Mouse (Mus musculus): ENCODE results near the gene Mst1. TPM values are rescaled to one million over a fixed set of nuclear protein-coding genes. Genes with fewer than 3 reads are reported as not detected.

The Mst1 gene
- polyA plus RNA-seq, 1 experiment from 2014 or later, result 0.25 TPM

GRCm38 (mm10) chr9:108125731-108126130 is 45.5 kb downstream of the Mst1 start:
- 85% methylated on average over 8 of the region's 8 CpGs for WGBS
- H3K4me2 ChIP-seq, result no peak overlapping the region
- no peak overlapping the region for H3K9ac ChIP-seq
- H3K4me1 ChIP-seq, result no peaks in the 10 kb centered on the region
- H3K9me3 ChIP-seq, result no peaks in the 10 kb centered on the region
- no peak overlapping the region for H3K27ac ChIP-seq
- no peaks in the 10 kb centered on the region for H3K36me3 ChIP-seq
- no peak overlapping the region for H3K4me3 ChIP-seq
- H3K27me3 ChIP-seq, result no peaks in the 10 kb centered on the region
- no peak for ATAC-seq (ENCODE audit: borderline replicate concordance, extremely low read depth, low FRiP score, low TSS enrichment)

GRCm38 (mm10) chr9:108126436-108127180 is 46.4 kb downstream of the Mst1 start:
- WGBS, result 70% methylated on average over 17 of the region's 17 CpGs
- ATAC-seq (ENCODE audit: borderline replicate concordance, extremely low read depth, low FRiP score, low TSS enrichment), result no peak
- Histone ChIP-seq H3K36me3 (no peaks in the 10 kb centered on the region), H3K4me3 (no peak overlapping the region), H3K9me3 (no peaks in the 10 kb centered on the region), H3K27ac (no peak overlapping the region), H3K27me3 (no peaks in the 10 kb centered on the region), H3K4me2 (no peak overlapping the region), H3K4me1 (no peaks in the 10 kb centered on the region), H3K9ac (no peak overlapping the region)

- no peak overlapping the region for H3K9ac ChIP-seq
- no peaks in the 10 kb centered on the region for H3K27me3 ChIP-seq
- no peaks in the 10 kb centered on the region for H3K9me3 ChIP-seq
- no peaks in the 10 kb centered on the region for H3K4me1 ChIP-seq
- H3K36me3 ChIP-seq, result no peaks in the 10 kb centered on the region
- H3K4me2 ChIP-seq, result no peak overlapping the region
- no peak for ATAC-seq (ENCODE audit: borderline replicate concordance, extremely low read depth, low FRiP score, low TSS enrichment)
- 82% methylated on average over 11 of the region's 11 CpGs for WGBS
- no peak overlapping the region for H3K27ac ChIP-seq
- no peak overlapping the region for H3K4me3 ChIP-seq
Observed at GRCm38 (mm10) chr9:108128248-108128647, 48.0 kb downstream of the Mst1 start.

DNA sequence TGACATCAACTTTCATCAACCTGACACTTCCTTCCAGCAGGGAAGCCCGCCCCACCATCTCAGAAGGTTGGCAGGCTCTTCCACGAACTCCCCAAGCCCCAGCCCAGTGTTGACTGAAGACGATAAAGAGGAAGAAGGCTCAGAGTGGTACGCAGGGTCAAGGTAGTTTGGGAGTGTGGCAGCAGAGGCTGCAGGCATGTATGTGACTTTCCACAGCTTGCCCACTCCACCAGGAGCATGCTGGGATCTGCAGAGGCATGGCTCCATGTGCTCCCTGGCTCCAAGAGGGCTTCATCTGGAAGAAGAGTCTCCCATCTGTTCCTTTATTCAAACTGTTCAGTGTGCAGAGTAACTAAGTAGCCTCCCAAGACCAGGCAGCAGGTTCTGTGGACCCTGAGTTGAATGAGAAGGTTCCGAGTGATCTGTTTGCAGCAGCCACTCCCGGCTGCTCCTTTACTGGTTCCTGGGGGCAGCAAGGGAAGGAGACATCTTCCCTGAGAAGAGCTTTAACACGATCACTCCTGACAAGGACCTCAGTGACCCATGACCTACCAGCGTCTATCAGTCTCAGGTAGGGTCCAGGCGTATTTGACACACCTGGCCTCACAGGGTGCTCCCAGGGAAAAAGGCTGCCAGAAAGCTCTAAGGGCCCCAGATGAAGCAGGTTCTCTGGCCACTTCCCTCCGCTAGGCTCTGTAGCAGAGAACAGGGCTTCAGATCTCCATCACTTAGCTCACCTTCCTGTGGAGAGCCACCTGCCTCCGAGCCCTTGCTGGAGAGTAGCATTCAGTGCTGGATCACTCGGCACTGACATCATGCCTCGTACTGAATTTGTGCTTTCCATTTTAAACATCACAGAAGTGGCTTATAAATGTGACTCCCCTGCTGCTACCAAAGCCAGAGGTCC is 49.1 kb downstream of the Mst1 start:
- no peaks in the 10 kb centered on the region for H3K27me3 ChIP-seq
- no peaks in the 10 kb centered on the region for H3K36me3 ChIP-seq
- H3K4me1 ChIP-seq, result no peaks in the 10 kb centered on the region
- H3K4me3 ChIP-seq, result no peak overlapping the region
- H3K4me2 ChIP-seq, result no peak overlapping the region
- WGBS, result 57% methylated on average over 13 of the region's 13 CpGs
- H3K27ac ChIP-seq, result no peak overlapping the region
- no peaks in the 10 kb centered on the region for H3K9me3 ChIP-seq
- ATAC-seq (ENCODE audit: borderline replicate concordance, extremely low read depth, low FRiP score, low TSS enrichment), result no peak
- no peak overlapping the region for H3K9ac ChIP-seq

DNA sequence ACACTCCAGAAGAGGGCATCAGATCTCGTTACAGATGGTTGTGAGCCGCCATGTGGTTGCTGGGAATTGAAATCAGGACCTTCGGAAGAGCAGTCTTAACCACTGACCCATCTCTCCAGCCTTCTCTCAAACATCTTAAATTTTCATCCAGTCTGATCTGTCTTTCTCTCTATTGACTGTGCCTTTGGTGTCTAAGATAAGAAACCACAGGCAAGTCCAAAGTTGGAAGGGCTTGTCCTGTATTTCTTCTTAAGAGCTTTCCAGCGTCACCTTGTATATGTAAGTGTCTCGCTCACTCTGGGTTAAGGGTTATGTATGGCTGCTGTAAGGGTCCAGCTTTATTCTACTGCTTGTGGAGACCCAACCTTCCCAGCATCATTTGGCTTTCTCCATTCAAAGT is 51.3 kb downstream of the Mst1 start:
- no peak overlapping the region for H3K4me3 ChIP-seq
- no peaks in the 10 kb centered on the region for H3K27me3 ChIP-seq
- no peak for ATAC-seq (ENCODE audit: borderline replicate concordance, extremely low read depth, low FRiP score, low TSS enrichment)
- no peak overlapping the region for H3K27ac ChIP-seq
- WGBS, result 76% methylated on average over 5 of the region's 5 CpGs
- no peaks in the 10 kb centered on the region for H3K4me1 ChIP-seq
- no peak overlapping the region for H3K9ac ChIP-seq
- no peaks in the 10 kb centered on the region for H3K9me3 ChIP-seq
- no peaks in the 10 kb centered on the region for H3K36me3 ChIP-seq
- H3K4me2 ChIP-seq, result no peak overlapping the region

DNA sequence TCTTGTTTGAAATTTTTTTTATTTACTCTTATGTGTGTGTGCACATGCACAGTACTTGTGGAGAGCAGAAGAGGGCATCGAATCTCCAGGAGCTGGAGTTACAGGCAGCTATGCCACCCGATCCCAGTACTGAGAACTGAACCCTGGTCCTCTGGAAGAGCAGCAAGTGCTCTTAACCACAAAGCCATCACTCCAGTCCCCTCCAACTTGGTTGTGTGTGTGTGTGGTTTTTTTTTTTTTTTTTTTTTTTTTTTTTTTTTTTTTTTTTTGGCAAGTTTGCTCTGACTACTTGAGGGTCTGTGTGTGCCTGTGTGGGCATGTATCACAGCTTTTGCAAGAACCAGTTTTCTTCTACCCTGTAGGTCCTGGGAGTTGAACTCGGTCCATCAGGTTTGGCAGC is 52.1 kb downstream of the Mst1 start:
- Histone ChIP-seq H3K27ac (no peak overlapping the region), H3K4me1 (0 out of 2 replicates have a peak, but pooled peaks cover 6% of the 10 kb centered on the region), H3K4me2 (no peak overlapping the region), H3K9me3 (no peaks in the 10 kb centered on the region), H3K9ac (no peak overlapping the region), H3K36me3 (no peaks in the 10 kb centered on the region), H3K27me3 (no peaks in the 10 kb centered on the region), H3K4me3 (no peak overlapping the region)
- no peak for ATAC-seq (ENCODE audit: borderline replicate concordance, extremely low read depth, low FRiP score, low TSS enrichment)
- 85% methylated on average over 3 of the region's 3 CpGs for WGBS

- no peaks in the 10 kb centered on the region for H3K36me3 ChIP-seq
- 71% methylated on average over 1 of the region's 1 CpGs for WGBS
- no peaks in the 10 kb centered on the region for H3K27me3 ChIP-seq
- no peak overlapping the region for H3K4me2 ChIP-seq
- H3K9ac ChIP-seq, result no peak overlapping the region
- H3K9me3 ChIP-seq, result no peaks in the 10 kb centered on the region
- 0 out of 2 replicates have a peak, but pooled peaks cover 9% of the 10 kb centered on the region for H3K4me1 ChIP-seq
- no peak overlapping the region for H3K4me3 ChIP-seq
- no peak for ATAC-seq (ENCODE audit: borderline replicate concordance, extremely low read depth, low FRiP score, low TSS enrichment)
- no peak overlapping the region for H3K27ac ChIP-seq
Observed at GRCm38 (mm10) chr9:108133478-108133877, 53.2 kb downstream of the Mst1 start.

Small RNAs within 50 kb of the gene (microRNA-seq; reads per million reads assigned to microRNA genes)
- gene Gm47303, result not detected
- gene Mir7088, result not detected

Other genes starting within 250 kb of the Mst1 start
- 68.7 and 74.0 TPM in 2 replicates for gene Rbm6, start 207.2 kb upstream of the Mst1 start, polyA plus RNA-seq (2015; fragmentation: Nextera tagmentation; extraction: Ambion mirVana)
- 11.0 and 12.6 TPM in 2 replicates for gene Mon1a, start 192.3 kb upstream of the Mst1 start, polyA plus RNA-seq (2015; fragmentation: Nextera tagmentation; extraction: Ambion mirVana)
- 4.4 TPM in 2 replicates for gene Mst1r, start 173.6 kb upstream of the Mst1 start, polyA plus RNA-seq (2015; fragmentation: Nextera tagmentation; extraction: Ambion mirVana)
- not detected in 2 replicates for gene Actl11, start 152.0 kb upstream of the Mst1 start, polyA plus RNA-seq (2015; fragmentation: Nextera tagmentation; extraction: Ambion mirVana)
- 2.8 and 3.1 TPM in 2 replicates for gene Camkv, start 144.8 kb upstream of the Mst1 start, polyA plus RNA-seq (2015; fragmentation: Nextera tagmentation; extraction: Ambion mirVana)
- gene Traip, start 130.3 kb upstream of the Mst1 start, polyA plus RNA-seq (2015; fragmentation: Nextera tagmentation; extraction: Ambion mirVana), result 26.8 and 31.5 TPM in 2 replicates
- 22.3 and 22.8 TPM in 2 replicates for gene Uba7, start 104.9 kb upstream of the Mst1 start, polyA plus RNA-seq (2015; fragmentation: Nextera tagmentation; extraction: Ambion mirVana)
- 3.5 and 3.6 TPM in 2 replicates for gene Gm20661, start 97.4 kb upstream of the Mst1 start, polyA plus RNA-seq (2015; fragmentation: Nextera tagmentation; extraction: Ambion mirVana)
- 68.7 and 76.6 TPM in 2 replicates for gene Inka1, start 94.6 kb upstream of the Mst1 start, polyA plus RNA-seq (2015; fragmentation: Nextera tagmentation; extraction: Ambion mirVana)
- 5.2 and 6.1 TPM in 2 replicates for gene Cdhr4, start 87.9 kb upstream of the Mst1 start, polyA plus RNA-seq (2015; fragmentation: Nextera tagmentation; extraction: Ambion mirVana)
- 0.44 and 0.72 TPM in 2 replicates for gene Gm20662, start 84.1 kb upstream of the Mst1 start, polyA plus RNA-seq (2015; fragmentation: Nextera tagmentation; extraction: Ambion mirVana)
- gene Ip6k1, start 77.9 kb upstream of the Mst1 start, polyA plus RNA-seq (2015; fragmentation: Nextera tagmentation; extraction: Ambion mirVana), result 49.4 and 53.7 TPM in 2 replicates
- gene Gmppb, start 31.2 kb upstream of the Mst1 start, polyA plus RNA-seq (2015; fragmentation: Nextera tagmentation; extraction: Ambion mirVana), result 28.6 and 30.9 TPM in 2 replicates
- gene Amigo3, start 27.3 kb upstream of the Mst1 start, polyA plus RNA-seq (2015; fragmentation: Nextera tagmentation; extraction: Ambion mirVana), result 2.5 and 2.9 TPM in 2 replicates
- 22.3 and 28.4 TPM in 2 replicates for gene Rnf123, start 2.9 kb downstream of the Mst1 start, polyA plus RNA-seq (2015; fragmentation: Nextera tagmentation; extraction: Ambion mirVana)
- 57.8 and 59.1 TPM in 2 replicates for gene Apeh, start 14.2 kb downstream of the Mst1 start, polyA plus RNA-seq (2015; fragmentation: Nextera tagmentation; extraction: Ambion mirVana)
- gene Bsn, start 109.9 kb downstream of the Mst1 start, polyA plus RNA-seq (2015; fragmentation: Nextera tagmentation; extraction: Ambion mirVana), result 0.19 and 0.34 TPM in 2 replicates
- 100 and 110 TPM in 2 replicates for gene Dag1, start 183.5 kb downstream of the Mst1 start, polyA plus RNA-seq (2015; fragmentation: Nextera tagmentation; extraction: Ambion mirVana)
- 32.5 and 37.2 TPM in 2 replicates for gene Nicn1, start 210.0 kb downstream of the Mst1 start, polyA plus RNA-seq (2015; fragmentation: Nextera tagmentation; extraction: Ambion mirVana)
- gene Amt, start 216.4 kb downstream of the Mst1 start, polyA plus RNA-seq (2015; fragmentation: Nextera tagmentation; extraction: Ambion mirVana), result 19.7 and 20.5 TPM in 2 replicates
- gene Rhoa, start 225.7 kb downstream of the Mst1 start, polyA plus RNA-seq (2015; fragmentation: Nextera tagmentation; extraction: Ambion mirVana), result 484 and 512 TPM in 2 replicates
- gene Tcta, start 225.7 kb downstream of the Mst1 start, polyA plus RNA-seq (2015; fragmentation: Nextera tagmentation; extraction: Ambion mirVana), result 29.6 and 35.5 TPM in 2 replicates